Mouse (Mus musculus) thymus, adult 2 months (tissue): Measurements from ENCODE around the gene Cbln1.

Experiments
- CTCF ChIP-seq: fragments of 200-500 bp; IDR thresholded peaks from 2 replicates; pipeline ENCODE4 v1.5.1; 2012; ENCODE audit warnings: mild to moderate bottlenecking, control low read depth, low read length, moderate library complexity, borderline replicate concordance; ENCODE audit not compliant: control insufficient read depth, poor library complexity, insufficient read depth; ENCODE audit errors: extremely low read depth
- POLR2A ChIP-seq: fragments of 200-500 bp; IDR thresholded peaks from 2 replicates; pipeline ENCODE4 v1.6.1; 2012; ENCODE audit warnings: mild to moderate bottlenecking, low read length, control low read depth, moderate library complexity; ENCODE audit not compliant: control insufficient read depth, poor library complexity, insufficient read depth; ENCODE audit errors: extremely low read depth

DNA sequence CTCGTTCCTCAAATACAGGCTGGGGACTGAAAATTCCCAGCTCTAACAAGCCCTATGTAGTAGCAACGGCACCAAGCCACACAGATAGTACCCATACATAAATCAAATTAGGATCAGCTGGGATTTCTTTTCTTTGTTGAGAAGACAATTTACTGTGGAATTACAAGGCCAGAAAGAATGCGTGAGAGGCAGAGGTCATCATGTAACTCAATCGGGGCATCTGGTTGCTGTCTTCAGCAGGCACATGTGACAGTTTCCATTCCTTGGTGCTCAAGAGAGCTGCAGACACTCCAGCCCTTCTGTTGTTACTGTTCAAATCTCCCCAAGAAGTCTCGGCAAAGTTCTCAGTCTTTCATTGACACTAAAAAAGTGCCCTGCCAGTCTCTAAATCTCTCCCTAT is 10.6 kb downstream of the Cbln1 start:
- TF ChIP-seq CTCF (no peak), POLR2A (no peak)
